Mouse (Mus musculus): ENCODE results near the gene Abcb7. TPM values are rescaled to one million over a fixed set of nuclear protein-coding genes. Genes with fewer than 3 reads are reported as not detected.

Gene Abcb7
- polyA plus RNA-seq (2015; fragmentation: Nextera tagmentation; extraction: Ambion mirVana), result 3.1 and 3.2 TPM in 2 replicates

DNA sequence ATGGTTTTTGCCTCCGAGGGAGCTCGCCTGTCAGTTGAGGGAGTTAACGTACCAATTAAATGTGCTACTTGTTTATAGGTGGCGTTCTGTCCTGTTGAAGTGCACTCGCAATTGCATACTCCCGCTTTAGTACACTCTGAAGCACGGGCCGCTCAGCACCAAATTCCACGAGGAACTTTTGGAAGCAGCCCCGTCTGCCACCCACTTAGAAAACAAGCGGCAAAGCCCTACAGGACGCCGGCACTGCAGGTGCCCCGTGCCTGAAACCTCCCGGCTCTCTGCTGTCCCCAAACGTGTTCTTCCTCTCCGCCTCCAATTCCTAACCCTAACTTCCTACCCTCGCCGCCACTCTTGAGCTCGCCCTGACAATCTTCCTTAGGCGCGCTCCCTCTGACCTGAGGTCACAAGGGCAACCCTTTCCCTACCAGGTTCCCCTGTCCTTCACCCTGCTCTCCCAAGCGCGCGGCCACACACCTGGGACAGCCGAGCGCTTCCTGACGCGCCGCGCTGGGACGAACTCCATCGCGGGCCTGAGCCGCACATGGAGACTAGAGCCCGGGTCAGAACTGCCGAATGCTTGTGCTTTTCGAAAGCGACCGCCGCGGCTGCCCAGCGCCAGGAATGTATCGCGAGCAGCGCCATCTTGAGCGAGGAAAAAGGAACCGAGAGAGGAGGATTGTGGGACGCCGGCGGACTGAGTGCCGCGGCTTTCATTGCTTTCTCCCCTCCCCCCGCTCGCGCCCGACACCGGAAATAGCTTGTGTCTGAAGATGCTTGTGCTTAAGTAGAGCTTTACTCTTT is at the start of gene Abcb7:
TSS of gene Abcb7 (minus strand) at position 674 of the 801 bp plus-strand sequence.
- peak within 1 kb of the TSS; percentile 93 for H3K27ac ChIP-seq (replicated peaks)
- WGBS, result 12% methylated on average over 56 of the region's 58 CpGs
- H3K36me3 ChIP-seq (ENCODE audit: control insufficient read depth, insufficient read depth, low read length), result no peaks in the 10 kb centered on the region
- peak within 1 kb of the TSS; percentile 54 for H3K4me2 ChIP-seq (replicated peaks; ENCODE audit: low read depth)
- peak within 1 kb of the TSS; percentile 60 for H3K4me3 ChIP-seq (ENCODE audit: low read depth, low read length)
- H3K27me3 ChIP-seq (ENCODE audit: control insufficient read depth, insufficient read depth, low read length), result no peaks in the 10 kb centered on the region
- H3K9me3 ChIP-seq (ENCODE audit: control insufficient read depth, low read length), result no peaks in the 10 kb centered on the region
- H3K9ac ChIP-seq (ENCODE audit: low read length), result peak within 1 kb of the TSS; percentile 72
- H3K4me1 ChIP-seq (replicated peaks; ENCODE audit: control insufficient read depth, insufficient read depth), result no peaks in the 10 kb centered on the region
- peak; percentile 84 for DNase-seq (ENCODE audit: low spot score)
- peak; percentile 97 for ATAC-seq (ENCODE audit: low FRiP score, low TSS enrichment)
- TF ChIP-seq EP300 (optimal IDR thresholded peaks at IDR 0.05), result peak; percentile 39
- TF ChIP-seq CTCF (IDR thresholded peaks at IDR 0.05; ENCODE audit: low read depth), result peak; percentile 48

DNA sequence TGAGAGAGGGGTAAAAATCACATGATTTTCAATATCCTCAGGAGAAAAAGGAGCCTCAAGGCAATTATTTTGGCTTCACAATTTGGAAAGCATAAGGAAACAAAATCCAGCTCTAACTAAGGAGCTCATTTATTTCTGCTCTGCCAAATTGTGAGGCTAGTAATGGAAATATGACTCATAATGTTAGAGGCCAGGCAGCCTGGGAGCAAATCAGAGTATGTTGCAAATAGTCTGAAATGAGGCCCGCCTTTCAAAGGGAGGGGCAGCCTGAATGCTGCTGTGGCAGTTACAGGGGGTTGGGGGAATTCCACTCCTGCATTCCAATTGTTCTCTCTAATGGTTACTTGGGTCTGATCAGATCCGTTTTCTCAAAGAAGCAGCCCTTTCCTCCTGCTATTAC is 48.1 kb upstream of the Abcb7 start:
- Histone ChIP-seq H3K4me2 (replicated peaks; ENCODE audit: low read depth) (no peak overlapping the region), H3K4me1 (replicated peaks; ENCODE audit: control insufficient read depth, insufficient read depth) (no peaks in the 10 kb centered on the region), H3K9me3 (ENCODE audit: control insufficient read depth, low read length) (no peaks in the 10 kb centered on the region), H3K36me3 (ENCODE audit: control insufficient read depth, insufficient read depth, low read length) (no peaks in the 10 kb centered on the region), H3K27me3 (ENCODE audit: control insufficient read depth, insufficient read depth, low read length) (no peaks in the 10 kb centered on the region), H3K9ac (ENCODE audit: low read length) (no peak overlapping the region), H3K27ac (replicated peaks) (no peak overlapping the region), H3K4me3 (ENCODE audit: low read depth, low read length) (no peak overlapping the region)
- ATAC-seq (ENCODE audit: low FRiP score, low TSS enrichment) (no peak; the same call in 1 of the 2 replicates), DNase-seq (ENCODE audit: low spot score) (no peak)
- 32% methylated on average over 2 of the region's 2 CpGs for WGBS
- TF ChIP-seq CTCF (IDR thresholded peaks at IDR 0.05; ENCODE audit: low read depth), result no peak
- no peak for TF ChIP-seq EP300 (optimal IDR thresholded peaks at IDR 0.05)

- Histone ChIP-seq H3K9me3 (ENCODE audit: control insufficient read depth, low read length) (no peaks in the 10 kb centered on the region), H3K4me3 (ENCODE audit: low read depth, low read length) (no peak overlapping the region), H3K4me2 (replicated peaks; ENCODE audit: low read depth) (no peak overlapping the region), H3K36me3 (ENCODE audit: control insufficient read depth, insufficient read depth, low read length) (no peaks in the 10 kb centered on the region), H3K27ac (replicated peaks) (no peak overlapping the region), H3K27me3 (ENCODE audit: control insufficient read depth, insufficient read depth, low read length) (no peaks in the 10 kb centered on the region), H3K9ac (ENCODE audit: low read length) (no peak overlapping the region), H3K4me1 (replicated peaks; ENCODE audit: control insufficient read depth, insufficient read depth) (no peaks in the 10 kb centered on the region)
- TF ChIP-seq CTCF (IDR thresholded peaks at IDR 0.05; ENCODE audit: low read depth) (no peak), EP300 (optimal IDR thresholded peaks at IDR 0.05) (no peak)
- ATAC-seq (ENCODE audit: low FRiP score, low TSS enrichment) (no peak), DNase-seq (ENCODE audit: low spot score) (no peak)
- WGBS, result 73% methylated on average over 1 of the region's 1 CpGs
Measured at GRCm38 (mm10) chrX:104452433-104452832, 38.8 kb upstream of the Abcb7 start.

DNA sequence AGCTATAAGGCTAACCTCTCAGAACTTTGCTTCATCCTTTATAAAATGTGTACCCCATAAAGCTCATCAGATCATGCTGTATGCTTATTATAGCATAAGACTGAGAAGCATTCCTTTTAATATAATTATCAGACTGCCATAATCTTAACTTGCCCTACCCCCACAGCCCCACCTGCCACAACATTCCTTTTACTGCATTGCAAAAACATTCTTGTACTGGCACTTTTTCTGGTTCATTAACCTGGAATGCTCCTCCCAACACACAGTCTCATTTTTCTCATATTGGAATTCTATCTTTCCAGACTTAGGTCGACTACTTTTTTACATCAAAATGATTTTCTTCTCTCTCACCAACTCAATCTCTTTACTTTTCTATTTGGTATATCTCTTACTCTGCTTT is 19.8 kb upstream of the Abcb7 start:
- DNase-seq (ENCODE audit: low spot score), result no peak
- ATAC-seq (ENCODE audit: low FRiP score, low TSS enrichment), result no peak
- H3K27ac ChIP-seq (replicated peaks), result no peak overlapping the region
- no peaks in the 10 kb centered on the region for H3K4me1 ChIP-seq (replicated peaks; ENCODE audit: control insufficient read depth, insufficient read depth)
- H3K36me3 ChIP-seq (ENCODE audit: control insufficient read depth, insufficient read depth, low read length), result no peaks in the 10 kb centered on the region
- H3K9me3 ChIP-seq (ENCODE audit: control insufficient read depth, low read length), result no peaks in the 10 kb centered on the region
- no peaks in the 10 kb centered on the region for H3K27me3 ChIP-seq (ENCODE audit: control insufficient read depth, insufficient read depth, low read length)
- no peak overlapping the region for H3K4me3 ChIP-seq (ENCODE audit: low read depth, low read length)
- H3K9ac ChIP-seq (ENCODE audit: low read length), result no peak overlapping the region
- TF ChIP-seq EP300 (optimal IDR thresholded peaks at IDR 0.05) (no peak), CTCF (IDR thresholded peaks at IDR 0.05; ENCODE audit: low read depth) (no peak)
- no peak overlapping the region for H3K4me2 ChIP-seq (replicated peaks; ENCODE audit: low read depth)
- 37% methylated on average over 1 of the region's 1 CpGs for WGBS

GRCm38 (mm10) chrX:104428108-104428507 is 14.5 kb upstream of the Abcb7 start:
- no peak overlapping the region for H3K9ac ChIP-seq (ENCODE audit: low read length)
- WGBS, result 70% methylated on average over 3 of the region's 3 CpGs
- DNase-seq (ENCODE audit: low spot score) (no peak), ATAC-seq (ENCODE audit: low FRiP score, low TSS enrichment) (no peak)
- H3K4me1 ChIP-seq (replicated peaks; ENCODE audit: control insufficient read depth, insufficient read depth), result no peaks in the 10 kb centered on the region
- no peaks in the 10 kb centered on the region for H3K9me3 ChIP-seq (ENCODE audit: control insufficient read depth, low read length)
- no peaks in the 10 kb centered on the region for H3K27me3 ChIP-seq (ENCODE audit: control insufficient read depth, insufficient read depth, low read length)
- no peaks in the 10 kb centered on the region for H3K36me3 ChIP-seq (ENCODE audit: control insufficient read depth, insufficient read depth, low read length)
- no peak overlapping the region for H3K27ac ChIP-seq (replicated peaks)
- no peak overlapping the region for H3K4me3 ChIP-seq (ENCODE audit: low read depth, low read length)
- no peak for TF ChIP-seq CTCF (IDR thresholded peaks at IDR 0.05; ENCODE audit: low read depth)
- TF ChIP-seq EP300 (optimal IDR thresholded peaks at IDR 0.05), result no peak
- H3K4me2 ChIP-seq (replicated peaks; ENCODE audit: low read depth), result no peak overlapping the region

GRCm38 (mm10) chrX:104413995-104414394 is 339 bp upstream of the Abcb7 start:
- ATAC-seq (ENCODE audit: low FRiP score, low TSS enrichment), result no peak

More at GRCm38 (mm10) chrX:104413995-104414394, 339 bp upstream of the Abcb7 start:
- WGBS, result 45% methylated on average over 7 of the region's 7 CpGs
- no peaks in the 10 kb centered on the region for H3K27me3 ChIP-seq (ENCODE audit: control insufficient read depth, insufficient read depth, low read length)
- no peak overlapping the region for H3K9ac ChIP-seq (ENCODE audit: low read length)
- H3K36me3 ChIP-seq (ENCODE audit: control insufficient read depth, insufficient read depth, low read length), result no peaks in the 10 kb centered on the region
- H3K27ac ChIP-seq (replicated peaks), result peak overlapping the region; percentile 93
- H3K4me1 ChIP-seq (replicated peaks; ENCODE audit: control insufficient read depth, insufficient read depth), result no peaks in the 10 kb centered on the region
- no peak for DNase-seq (ENCODE audit: low spot score)
- TF ChIP-seq CTCF (IDR thresholded peaks at IDR 0.05; ENCODE audit: low read depth) (no peak), EP300 (optimal IDR thresholded peaks at IDR 0.05) (no peak)
- peak overlapping the region; percentile 60 for H3K4me3 ChIP-seq (ENCODE audit: low read depth, low read length)
- H3K9me3 ChIP-seq (ENCODE audit: control insufficient read depth, low read length), result no peaks in the 10 kb centered on the region
- peak overlapping the region; percentile 54 for H3K4me2 ChIP-seq (replicated peaks; ENCODE audit: low read depth)
